Mouse (Mus musculus): ENCODE measurements at regions not wholly inside any gene's neighbourhood (a gene's known extent, or its start where the extent isn't known, plus 50 kb on each side); places are given as distances from the start of the nearest gene placed in this dataset.

- TF ChIP-seq MYC (IDR thresholded peaks at IDR 0.05; ENCODE audit: low read depth, low read length) (no peak), POLR2A (IDR thresholded peaks at IDR 0.05; ENCODE audit: control insufficient read depth in 1 of 2, insufficient read depth in 1 of 2, low read depth in 1 of 2, low read length in 2 of 2, poor library complexity in 1 of 2) (no peak), TAL1 (IDR thresholded peaks at IDR 0.05; ENCODE audit: low read length) (no peak), CTCF (IDR thresholded peaks at IDR 0.05 in 2 of 3, conservative IDR thresholded peaks at IDR 0.05 in 1 of 3; ENCODE audit: control insufficient read depth in 1 of 3, insufficient read depth in 1 of 3, low read depth in 2 of 3, low read length in 3 of 3, poor library complexity in 1 of 3, severe bottlenecking in 1 of 3) (no peak), E2F4 (IDR thresholded peaks at IDR 0.05; ENCODE audit: borderline replicate concordance, low read depth, low read length) (no peak), EP300 (IDR thresholded peaks at IDR 0.05; ENCODE audit: low read depth in 1 of 2, low read length in 2 of 2) (no peak), GATA1 (IDR thresholded peaks at IDR 0.05; ENCODE audit: low read depth, low read length) (no peak), ZNF384 (IDR thresholded peaks at IDR 0.05; ENCODE audit: low read depth, low read length) (no peak), MXI1 (IDR thresholded peaks at IDR 0.05; ENCODE audit: low read depth, low read length) (no peak), MAFK (IDR thresholded peaks at IDR 0.05; ENCODE audit: borderline replicate concordance, low read depth, low read length) (no peak)
These were observed 969.6 kb downstream of the Efnb2 start for GRCm38 (mm10) chr8:7691355-7691996.
